Mouse (Mus musculus): ENCODE data around the gene Ahnak.
"Not testable (repeated sequence)": the region's sequence is repeated elsewhere in the genome, so short reads cannot be mapped to it uniquely, and the experiment has no call there.

The Ahnak gene

GRCm38 (mm10) chr19:8989066-8989566 is at the start of gene Ahnak:
Ahnak (plus strand) TSS chr19:8989284.
- peak; percentile 89 for DNase-seq

- no peak for DNase-seq
These were observed 48.5 kb upstream of the Ahnak start for GRCm38 (mm10) chr19:8940526-8941133.

GRCm38 (mm10) chr19:8941136-8941514 is 48.0 kb upstream of the Ahnak start:
- no peak for DNase-seq

GRCm38 (mm10) chr19:8941515-8942217 is 47.4 kb upstream of the Ahnak start, which contains the start of gene Mta2:
Mta2 (plus strand) TSS chr19:8941875.
- DNase-seq, result peak; percentile 99

GRCm38 (mm10) chr19:8942276-8942964 is 46.7 kb upstream of the Ahnak start:
- DNase-seq, result peak; percentile 79

- no peak for DNase-seq
These were observed 46.0 kb upstream of the Ahnak start for GRCm38 (mm10) chr19:8943047-8943446.

GRCm38 (mm10) chr19:8944062-8944461 is 45.0 kb upstream of the Ahnak start:
- peak; percentile 63 for DNase-seq

- DNase-seq, result peak; percentile 93
These were observed 44.3 kb upstream of the Ahnak start for GRCm38 (mm10) chr19:8944750-8945149.

- no peak for DNase-seq
These were observed 43.8 kb upstream of the Ahnak start for GRCm38 (mm10) chr19:8945251-8945650.

GRCm38 (mm10) chr19:8946929-8947328 is 42.2 kb upstream of the Ahnak start:
- no peak for DNase-seq

- DNase-seq, result no peak
These were observed 38.9 kb upstream of the Ahnak start for GRCm38 (mm10) chr19:8950190-8950589.

GRCm38 (mm10) chr19:8952241-8952640 is 36.8 kb upstream of the Ahnak start:
- DNase-seq, result no peak

GRCm38 (mm10) chr19:8953135-8954039 is 35.7 kb upstream of the Ahnak start, which contains the start of gene Tut1:
Tut1 (plus strand) TSS chr19:8953847.
- peak; percentile 92 for DNase-seq

- no peak for DNase-seq
These were observed 34.9 kb upstream of the Ahnak start for GRCm38 (mm10) chr19:8954171-8954570.

GRCm38 (mm10) chr19:8962256-8962655 is 26.8 kb upstream of the Ahnak start:
- no peak for DNase-seq

- DNase-seq, result peak; percentile 25
These were observed 24.0 kb upstream of the Ahnak start for GRCm38 (mm10) chr19:8965075-8965474.

GRCm38 (mm10) chr19:8965771-8966170 is 23.3 kb upstream of the Ahnak start:
- peak; percentile 50 for DNase-seq

GRCm38 (mm10) chr19:8966198-8966589 is 22.9 kb upstream of the Ahnak start:
- no peak for DNase-seq

GRCm38 (mm10) chr19:8966590-8967372 is 22.3 kb upstream of the Ahnak start, which contains the start of gene Eef1g:
Eef1g (plus strand) TSS chr19:8967041.
- peak; percentile 99 for DNase-seq

- no peak for DNase-seq
These were observed 21.7 kb upstream of the Ahnak start for GRCm38 (mm10) chr19:8967373-8967743.

GRCm38 (mm10) chr19:8967893-8968292 is 21.2 kb upstream of the Ahnak start:
- no peak for DNase-seq

- not testable (repeated sequence) for DNase-seq
These were observed 16.6 kb upstream of the Ahnak start for GRCm38 (mm10) chr19:8972491-8972890.

All from kidney, postnatal 10 days (tissue).